Mouse (Mus musculus) liver, adult 2 months (tissue): ENCODE measurements around the gene Enthd1.

Experiments
- CTCF ChIP-seq: fragments of 200-500 bp; IDR thresholded peaks from 2 replicates; pipeline ENCODE4 v1.5.1; 2011; ENCODE audit warnings: low read depth, low read length, control low read depth
- POLR2A ChIP-seq: fragments of 200-500 bp; IDR thresholded peaks from 2 replicates; pipeline ENCODE4 v1.6.1; 2011; ENCODE audit warnings: low read length, control low read depth; ENCODE audit not compliant: insufficient read depth; ENCODE audit errors: extremely low read depth

- TF ChIP-seq CTCF (no peak), POLR2A (no peak)
These were observed 6.7 kb upstream of the Enthd1 start for GRCm38 (mm10) chr15:80571611-80572010.
